26 mouse cellular contexts compared by ENCODE assay signal in the genomic region with DNA sequence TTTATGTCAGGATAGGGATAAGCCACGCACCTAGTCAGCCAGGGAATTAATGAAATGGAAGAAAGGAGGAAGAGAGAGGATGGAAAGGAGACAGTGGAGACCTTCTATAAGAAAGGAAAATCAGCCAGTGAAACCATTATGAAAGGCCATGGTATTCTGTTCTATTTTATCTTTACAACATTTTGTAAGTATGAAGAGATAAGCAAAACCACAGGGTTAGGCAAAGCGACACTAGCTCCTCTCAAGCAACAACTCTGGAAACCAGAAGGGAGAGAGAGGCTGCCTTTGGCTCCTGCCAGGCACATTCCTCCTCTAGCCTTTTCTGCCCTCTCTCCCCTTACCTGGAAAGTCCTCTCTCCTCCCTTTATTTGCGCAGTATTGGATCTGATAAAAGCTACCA. TPM values are rescaled to one million over a fixed set of nuclear protein-coding genes. Genes with fewer than 3 reads are reported as not detected.
"Had no signal": no experiment of that assay in that cellular context is flagged by ENCODE, and none has a peak within 500 bp of the region (broad histone marks: within the 10 kb centered on the region; RNA-seq: fewer than 3 reads in every experiment).

No protein-coding gene starts in this region.

- DNase-seq: kidney, adult 11 months; kidney, adult 9 months; kidney, postnatal 14 days; kidney, postnatal 4 days; left cerebral cortex, postnatal 4 days; lung, adult 2 months; lung, postnatal 14 days; midbrain, embryonic 14.5 days; retina, postnatal 1 day; right cerebral cortex, postnatal 25 days; spleen, adult 18-20 months; thymus, adult 18-20 months; thymus, postnatal 14 days; thymus, postnatal 4 days had no signal

- H3K27me3 ChIP-seq: intestine, embryonic 15.5 days; limb, embryonic 12.5 days; limb, embryonic 15.5 days; megakaryocyte, embryonic 14.5 days had no signal

- ATAC-seq: intestine, embryonic 15.5 days had no signal

- H3K4me2 ChIP-seq: intestine, embryonic 15.5 days; limb, embryonic 12.5 days; limb, embryonic 15.5 days; midbrain, embryonic 11.5 days had no signal

- H3K4me3 ChIP-seq: intestine, embryonic 15.5 days; limb, embryonic 12.5 days; limb, embryonic 15.5 days; megakaryocyte, embryonic 14.5 days had no signal

- H3K9ac ChIP-seq: intestine, embryonic 15.5 days; limb, embryonic 12.5 days; limb, embryonic 15.5 days had no signal

- H3K4me1 ChIP-seq: intestine, embryonic 15.5 days; limb, embryonic 12.5 days; limb, embryonic 15.5 days had no signal

- H3K36me3 ChIP-seq: intestine, embryonic 15.5 days; limb, embryonic 12.5 days; limb, embryonic 15.5 days had no signal

- H3K27ac ChIP-seq: intestine, embryonic 15.5 days; limb, embryonic 12.5 days; limb, embryonic 15.5 days; macrophage had no signal

- H3K9me3 ChIP-seq: intestine, embryonic 15.5 days; limb, embryonic 12.5 days; limb, embryonic 15.5 days; megakaryocyte, embryonic 14.5 days had no signal

RNA-seq across cellular contexts. Expression of gene Heatr4, which starts 42.7 kb away (rescaled TPM):
- total RNA-seq: left cerebral cortex, adult 8-10 months; neutrophil, adult 5-6 weeks had no signal
- polyA plus RNA-seq: intestine, embryonic 15.5 days; kidney, embryonic 16.5 days; limb, embryonic 12.5 days; limb, embryonic 15.5 days; lung, adult 2 months; lung, embryonic 16.5 days; macrophage; midbrain, embryonic 11.5 days; midbrain, embryonic 14.5 days; midbrain, postnatal 0 days; neural tube, embryonic 11.5 days had no signal
